Mouse (Mus musculus): ENCODE measurements around the gene Trim56. TPM values are rescaled to one million over a fixed set of nuclear protein-coding genes. Genes with fewer than 3 reads are reported as not detected.

The Trim56 gene
- polyA plus RNA-seq, 1 experiment from 2014 or later = 6.8 TPM

GRCm38 (mm10) chr5:137107024-137107423, 9.0 kb downstream of the Trim56 start:
- 10% methylated on average over 6 of the region's 6 CpGs for WGBS
- H3K4me2 ChIP-seq (replicated peaks) = no peak overlapping the region
- H3K27me3 ChIP-seq = no peaks in the 10 kb centered on the region; the same call in 1 of the 2 replicates
- H3K4me1 ChIP-seq = 0 out of 2 replicates have a peak, but pooled peaks cover 7% of the 10 kb centered on the region
- H3K27ac ChIP-seq = no peak overlapping the region
- H3K4me3 ChIP-seq = no peak overlapping the region
- no peaks in the 10 kb centered on the region for H3K36me3 ChIP-seq
- H3K9ac ChIP-seq = no peak overlapping the region
- ATAC-seq (ENCODE audit: insufficient number of reproducible peaks, insufficient read depth, low FRiP score, low TSS enrichment) = no peak
- H3K9me3 ChIP-seq = no peaks in the 10 kb centered on the region

- ATAC-seq (ENCODE audit: insufficient number of reproducible peaks, insufficient read depth, low FRiP score, low TSS enrichment) = no peak
- WGBS = 77% methylated on average over 4 of the region's 4 CpGs
- 0 out of 2 replicates have a peak, but pooled peaks cover 7% of the 10 kb centered on the region for H3K4me1 ChIP-seq
Measured at GRCm38 (mm10) chr5:137106434-137106833, 9.6 kb downstream of the Trim56 start.

GRCm38 (mm10) chr5:137103969-137104368, 12.0 kb downstream of the Trim56 start:
- no peak overlapping the region for H3K9ac ChIP-seq
- ATAC-seq (ENCODE audit: insufficient number of reproducible peaks, insufficient read depth, low FRiP score, low TSS enrichment) = no peak

More at GRCm38 (mm10) chr5:137106434-137106833, 9.6 kb downstream of the Trim56 start:
- no peaks in the 10 kb centered on the region; the same call in 1 of the 2 replicates for H3K27me3 ChIP-seq
- H3K36me3 ChIP-seq = no peaks in the 10 kb centered on the region
- no peak overlapping the region for H3K27ac ChIP-seq
- no peak overlapping the region for H3K4me2 ChIP-seq (replicated peaks)
- no peak overlapping the region for H3K4me3 ChIP-seq
- no peak overlapping the region for H3K9ac ChIP-seq
- H3K9me3 ChIP-seq = no peaks in the 10 kb centered on the region

GRCm38 (mm10) chr5:137102575-137103522, 13.2 kb downstream of the Trim56 start:
- WGBS = 65% methylated on average over 28 of the region's 28 CpGs
- H3K4me2 ChIP-seq (replicated peaks) = no peak overlapping the region
- H3K4me1 ChIP-seq = 0 out of 2 replicates have a peak, but pooled peaks cover 7% of the 10 kb centered on the region
- H3K36me3 ChIP-seq = no peaks in the 10 kb centered on the region
- no peaks in the 10 kb centered on the region for H3K27me3 ChIP-seq
- H3K9me3 ChIP-seq = no peaks in the 10 kb centered on the region
- no peak overlapping the region for H3K4me3 ChIP-seq
- H3K27ac ChIP-seq = no peak overlapping the region
- 0 out of 2 replicates have a peak, but pooled peaks have one; percentile 62 for ATAC-seq (ENCODE audit: insufficient number of reproducible peaks, insufficient read depth, low FRiP score, low TSS enrichment)
- no peak overlapping the region for H3K9ac ChIP-seq

More at GRCm38 (mm10) chr5:137103969-137104368, 12.0 kb downstream of the Trim56 start:
- Histone ChIP-seq H3K9me3 (no peaks in the 10 kb centered on the region), H3K4me3 (no peak overlapping the region), H3K27ac (no peak overlapping the region), H3K27me3 (no peaks in the 10 kb centered on the region; the same call in 1 of the 2 replicates), H3K36me3 (no peaks in the 10 kb centered on the region), H3K4me2 (replicated peaks) (no peak overlapping the region), H3K4me1 (0 out of 2 replicates have a peak, but pooled peaks cover 7% of the 10 kb centered on the region)
- WGBS = 81% methylated on average over 2 of the region's 2 CpGs

- WGBS = 77% methylated on average over 10 of the region's 10 CpGs
- 0 out of 2 replicates have a peak, but pooled peaks cover 7% of the 10 kb centered on the region for H3K4me1 ChIP-seq
- H3K9ac ChIP-seq = no peak overlapping the region
- H3K36me3 ChIP-seq = no peaks in the 10 kb centered on the region
- H3K27me3 ChIP-seq = no peaks in the 10 kb centered on the region
- no peak overlapping the region for H3K4me2 ChIP-seq (replicated peaks)
- H3K27ac ChIP-seq = no peak overlapping the region
- H3K4me3 ChIP-seq = no peak overlapping the region
- H3K9me3 ChIP-seq = no peaks in the 10 kb centered on the region
- no peak for ATAC-seq (ENCODE audit: insufficient number of reproducible peaks, insufficient read depth, low FRiP score, low TSS enrichment)
Measured at GRCm38 (mm10) chr5:137102078-137102477, 13.9 kb downstream of the Trim56 start.

- no peak for ATAC-seq (ENCODE audit: insufficient number of reproducible peaks, insufficient read depth, low FRiP score, low TSS enrichment)
- H3K27me3 ChIP-seq = no peaks in the 10 kb centered on the region
- H3K9ac ChIP-seq = peak overlapping the region; percentile 19; the same call in 1 of the 2 replicates
- H3K4me3 ChIP-seq = no peak overlapping the region
- no peak overlapping the region for H3K27ac ChIP-seq
- H3K4me1 ChIP-seq = 0 out of 2 replicates have a peak, but pooled peaks cover 5% of the 10 kb centered on the region
- H3K9me3 ChIP-seq = no peaks in the 10 kb centered on the region
- H3K36me3 ChIP-seq = no peaks in the 10 kb centered on the region
- WGBS = 39% methylated on average over 4 of the region's 4 CpGs
- no peak overlapping the region for H3K4me2 ChIP-seq (replicated peaks)
Measured at GRCm38 (mm10) chr5:137100660-137101059, 15.3 kb downstream of the Trim56 start.

- H3K9me3 ChIP-seq = no peaks in the 10 kb centered on the region
- no peaks in the 10 kb centered on the region for H3K27me3 ChIP-seq
- H3K4me2 ChIP-seq (replicated peaks) = no peak overlapping the region
- ATAC-seq (ENCODE audit: insufficient number of reproducible peaks, insufficient read depth, low FRiP score, low TSS enrichment) = no peak
- no peak overlapping the region for H3K27ac ChIP-seq
- H3K4me3 ChIP-seq = no peak overlapping the region
- H3K4me1 ChIP-seq = peaks cover 5% of the 10 kb centered on the region; the same call in 1 of the 2 replicates
- H3K9ac ChIP-seq = no peak overlapping the region
- WGBS = 65% methylated on average over 11 of the region's 11 CpGs
- H3K36me3 ChIP-seq = no peaks in the 10 kb centered on the region
Measured at GRCm38 (mm10) chr5:137098418-137098817, 17.6 kb downstream of the Trim56 start.

- WGBS = 67% methylated on average over 1 of the region's 1 CpGs
- Histone ChIP-seq H3K27ac (no peak overlapping the region), H3K27me3 (no peaks in the 10 kb centered on the region), H3K9ac (no peak overlapping the region), H3K4me3 (no peak overlapping the region), H3K9me3 (no peaks in the 10 kb centered on the region), H3K36me3 (no peaks in the 10 kb centered on the region), H3K4me2 (replicated peaks) (no peak overlapping the region), H3K4me1 (peaks cover 5% of the 10 kb centered on the region; the same call in 1 of the 2 replicates)
- no peak for ATAC-seq (ENCODE audit: insufficient number of reproducible peaks, insufficient read depth, low FRiP score, low TSS enrichment)
Measured at GRCm38 (mm10) chr5:137096037-137096436, 20.0 kb downstream of the Trim56 start.

- Histone ChIP-seq H3K36me3 (no peaks in the 10 kb centered on the region), H3K9ac (no peak overlapping the region), H3K4me1 (peaks cover 5% of the 10 kb centered on the region; the same call in 1 of the 2 replicates), H3K27me3 (no peaks in the 10 kb centered on the region), H3K9me3 (no peaks in the 10 kb centered on the region), H3K27ac (no peak overlapping the region), H3K4me2 (replicated peaks) (no peak overlapping the region), H3K4me3 (no peak overlapping the region)
- ATAC-seq (ENCODE audit: insufficient number of reproducible peaks, insufficient read depth, low FRiP score, low TSS enrichment) = no peak
- WGBS = 90% methylated on average over 10 of the region's 10 CpGs
Measured at GRCm38 (mm10) chr5:137095135-137095534, 20.9 kb downstream of the Trim56 start.

- 73% methylated on average over 9 of the region's 9 CpGs for WGBS
- H3K27ac ChIP-seq = no peak overlapping the region
- H3K4me3 ChIP-seq = no peak overlapping the region
- no peaks in the 10 kb centered on the region for H3K36me3 ChIP-seq
- no peak for ATAC-seq (ENCODE audit: insufficient number of reproducible peaks, insufficient read depth, low FRiP score, low TSS enrichment)
- H3K4me1 ChIP-seq = peaks cover 5% of the 10 kb centered on the region; the same call in 1 of the 2 replicates
- H3K9ac ChIP-seq = no peak overlapping the region
- H3K9me3 ChIP-seq = no peaks in the 10 kb centered on the region
- no peaks in the 10 kb centered on the region for H3K27me3 ChIP-seq
- no peak overlapping the region for H3K4me2 ChIP-seq (replicated peaks)
Measured at GRCm38 (mm10) chr5:137093720-137094119, 22.3 kb downstream of the Trim56 start.

- ATAC-seq (ENCODE audit: insufficient number of reproducible peaks, insufficient read depth, low FRiP score, low TSS enrichment) = no peak
- H3K9me3 ChIP-seq = no peaks in the 10 kb centered on the region
- 61% methylated on average over 6 of the region's 6 CpGs for WGBS
- H3K9ac ChIP-seq = no peak overlapping the region
- no peaks in the 10 kb centered on the region for H3K36me3 ChIP-seq
- H3K4me3 ChIP-seq = no peak overlapping the region
- no peak overlapping the region for H3K4me2 ChIP-seq (replicated peaks)
- no peaks in the 10 kb centered on the region for H3K27me3 ChIP-seq
- peak overlapping the region; percentile 72; the same call in 1 of the 2 replicates for H3K27ac ChIP-seq
- H3K4me1 ChIP-seq = peaks cover 5% of the 10 kb centered on the region; the same call in 1 of the 2 replicates
Measured at GRCm38 (mm10) chr5:137091560-137091959, 24.4 kb downstream of the Trim56 start.

Data from embryonic facial prominence, embryonic 12.5 days (tissue).